27 mouse cellular contexts compared by ENCODE assay signal in genomic region chr5:137977291-137977690, GRCm38 (mm10). TPM values are rescaled to one million over a fixed set of nuclear protein-coding genes. Genes with fewer than 3 reads are reported as not detected.
DNase-seq lines count a peak whose midpoint lies in the region; ATAC-seq and TF ChIP-seq lines count a peak whose summit lies in the region.
"Had no signal": no experiment of that assay in that cellular context is flagged by ENCODE, and none has a peak within 500 bp of the region (broad histone marks: within the 10 kb centered on the region; RNA-seq: fewer than 3 reads in every experiment).

No protein-coding gene starts in this region.

- no peaks in the 10 kb centered on the region for H3K4me1 ChIP-seq in kidney, embryonic 16.5 days (ENCODE audit: insufficient read depth, low read length)
- no peaks in the 10 kb centered on the region for H3K4me1 ChIP-seq in kidney, embryonic 15.5 days
- 0 out of 2 replicates have a peak, but pooled peaks cover 3% of the 10 kb centered on the region for H3K4me1 ChIP-seq in liver, postnatal 0 days (ENCODE audit: insufficient read depth)
- H3K4me1 ChIP-seq: embryonic facial prominence, embryonic 12.5 days; embryonic facial prominence, embryonic 15.5 days; hindbrain, embryonic 12.5 days; hindbrain, embryonic 15.5 days had no signal

- ATAC-seq in kidney, embryonic 16.5 days (ENCODE audit: low FRiP score, low TSS enrichment), result no peak
- no peak for ATAC-seq in kidney, embryonic 15.5 days (replicated peaks; ENCODE audit: low FRiP score)
- no peak for ATAC-seq in liver, postnatal 0 days
- ATAC-seq: forebrain, embryonic 14.5 days; forebrain, postnatal 0 days had no signal

- peak; percentile 6 for DNase-seq in kidney, adult 18-20 months
- DNase-seq in kidney, adult 9 months, result peak; percentile 39
- DNase-seq in liver, postnatal 0 days, result no peak
- DNase-seq in liver, result no peak
- DNase-seq: adrenal gland, adult 2 months; adrenal gland, postnatal 14 days; B cell, adult 2 months; cerebellum, adult 11 months; cerebellum, adult 2 months; cerebellum, adult 9-11 months; cerebellum, postnatal 25 days; forebrain, postnatal 0 days; gastrocnemius, adult 2 months; gastrocnemius, postnatal 14 days; heart, adult 11 months had no signal

- no peak overlapping the region for H3K9ac ChIP-seq in kidney, embryonic 16.5 days (replicated peaks; ENCODE audit: low read length)
- no peak overlapping the region for H3K9ac ChIP-seq in kidney, embryonic 15.5 days
- H3K9ac ChIP-seq in liver, postnatal 0 days (replicated peaks), result no peak overlapping the region
- H3K9ac ChIP-seq: embryonic facial prominence, embryonic 12.5 days; embryonic facial prominence, embryonic 15.5 days; forebrain, postnatal 0 days; hindbrain, embryonic 12.5 days; hindbrain, embryonic 15.5 days had no signal

- WGBS in kidney, embryonic 16.5 days, result 44% methylated on average over 1 of the region's 1 CpGs
- 20% methylated on average over 1 of the region's 1 CpGs for WGBS in kidney, embryonic 15.5 days
- WGBS in liver, postnatal 0 days (ENCODE audit: insufficient replicate concordance), result 32% methylated on average over 1 of the region's 1 CpGs

- no peaks in the 10 kb centered on the region for H3K36me3 ChIP-seq in kidney, embryonic 16.5 days (ENCODE audit: insufficient read depth, low read length)
- H3K36me3 ChIP-seq in kidney, embryonic 15.5 days, result no peaks in the 10 kb centered on the region
- H3K36me3 ChIP-seq in liver, postnatal 0 days (replicated peaks; ENCODE audit: insufficient read depth, low read length), result no peaks in the 10 kb centered on the region
- H3K36me3 ChIP-seq: embryonic facial prominence, embryonic 12.5 days; embryonic facial prominence, embryonic 15.5 days; hindbrain, embryonic 12.5 days; hindbrain, embryonic 15.5 days had no signal

- H3K4me2 ChIP-seq in kidney, embryonic 16.5 days (replicated peaks; ENCODE audit: low read depth, low read length), result no peak overlapping the region
- H3K4me2 ChIP-seq in kidney, embryonic 15.5 days, result no peak overlapping the region
- no peak overlapping the region for H3K4me2 ChIP-seq in liver, postnatal 0 days (ENCODE audit: low read depth, low read length)
- H3K4me2 ChIP-seq: embryonic facial prominence, embryonic 12.5 days; embryonic facial prominence, embryonic 15.5 days; heart, embryonic 11.5 days; hindbrain, embryonic 12.5 days; hindbrain, embryonic 15.5 days had no signal

- H3K27ac ChIP-seq in kidney, embryonic 16.5 days (ENCODE audit: low read length), result no peak overlapping the region
- no peak overlapping the region for H3K27ac ChIP-seq in kidney, embryonic 15.5 days
- peak overlapping the region; percentile 68 for H3K27ac ChIP-seq in liver, postnatal 0 days (ENCODE audit: low read depth)
- H3K27ac ChIP-seq: embryonic facial prominence, embryonic 12.5 days; embryonic facial prominence, embryonic 15.5 days; gastrocnemius, adult 2 months; hindbrain, embryonic 12.5 days; hindbrain, embryonic 15.5 days had no signal

- no peaks in the 10 kb centered on the region for H3K9me3 ChIP-seq in kidney, embryonic 16.5 days (ENCODE audit: low read length)
- no peaks in the 10 kb centered on the region for H3K9me3 ChIP-seq in kidney, embryonic 15.5 days (replicated peaks)
- H3K9me3 ChIP-seq in liver, postnatal 0 days (ENCODE audit: low read length), result no peaks in the 10 kb centered on the region
- H3K9me3 ChIP-seq: embryonic facial prominence, embryonic 12.5 days; embryonic facial prominence, embryonic 15.5 days; hindbrain, embryonic 12.5 days; hindbrain, embryonic 15.5 days had no signal

- no peak for TF ChIP-seq EP300 in liver, postnatal 0 days (IDR thresholded peaks at IDR 0.05; ENCODE audit: low read depth)

- no peak for TF ChIP-seq CTCF in liver, postnatal 0 days (IDR thresholded peaks at IDR 0.05; ENCODE audit: low read depth)

- H3K27me3 ChIP-seq in kidney, embryonic 16.5 days (ENCODE audit: insufficient read depth, low read length), result no peaks in the 10 kb centered on the region; the same call in 1 of the 2 replicates
- H3K27me3 ChIP-seq in kidney, embryonic 15.5 days, result 0 out of 2 replicates have a peak, but pooled peaks cover 4% of the 10 kb centered on the region
- no peaks in the 10 kb centered on the region for H3K27me3 ChIP-seq in liver, postnatal 0 days (ENCODE audit: insufficient read depth, low read length)
- H3K27me3 ChIP-seq: embryonic facial prominence, embryonic 12.5 days; embryonic facial prominence, embryonic 15.5 days; hindbrain, embryonic 12.5 days; hindbrain, embryonic 15.5 days had no signal

- H3K4me3 ChIP-seq in kidney, embryonic 16.5 days (ENCODE audit: low read length), result no peak overlapping the region
- H3K4me3 ChIP-seq in kidney, embryonic 15.5 days (replicated peaks), result no peak overlapping the region
- no peak overlapping the region for H3K4me3 ChIP-seq in liver, postnatal 0 days (ENCODE audit: low read depth, low read length)
- H3K4me3 ChIP-seq: embryonic facial prominence, embryonic 12.5 days; embryonic facial prominence, embryonic 15.5 days; gastrocnemius, adult 2 months; hindbrain, embryonic 12.5 days; hindbrain, embryonic 15.5 days had no signal

RNA-seq across cellular contexts. Expression of gene Azgp1, which starts 4.0 kb away (rescaled TPM):
- not detected in 2 replicates for polyA plus RNA-seq in kidney, embryonic 16.5 days (2015; fragmentation: Nextera tagmentation; extraction: Ambion mirVana)
- polyA plus RNA-seq in kidney, embryonic 15.5 days (2015; fragmentation: Nextera tagmentation; extraction: Ambion mirVana), result not detected in 2 replicates
- polyA plus RNA-seq in liver, postnatal 0 days (2015; fragmentation: Nextera tagmentation; extraction: Ambion mirVana), result 745 and 764 TPM in 2 replicates
- polyA plus RNA-seq: embryonic facial prominence, embryonic 12.5 days; forebrain, embryonic 11.5 days; forebrain, embryonic 14.5 days; forebrain, postnatal 0 days; heart, embryonic 11.5 days; heart, embryonic 14.5 days; hindbrain, embryonic 12.5 days; hindbrain, embryonic 15.5 days had no signal

RNA-seq across cellular contexts. Expression of gene Gjc3, which starts 14.4 kb away (rescaled TPM):
- 0.04 TPM in 1 of 2 replicates, not detected in the other for polyA plus RNA-seq in kidney, embryonic 16.5 days (2015; fragmentation: Nextera tagmentation; extraction: Ambion mirVana)
- polyA plus RNA-seq in kidney, embryonic 15.5 days (2015; fragmentation: Nextera tagmentation; extraction: Ambion mirVana), result 0.05 TPM in 1 of 2 replicates, not detected in the other
- 0.22 and 0.26 TPM in 2 replicates for polyA plus RNA-seq in liver, postnatal 0 days (2015; fragmentation: Nextera tagmentation; extraction: Ambion mirVana)
- polyA plus RNA-seq: forebrain, embryonic 11.5 days; heart, embryonic 11.5 days had no signal

RNA-seq across cellular contexts. Expression of gene Smok3a, which starts 43.8 kb away (rescaled TPM):
- not detected in 2 replicates for polyA plus RNA-seq in kidney, embryonic 16.5 days (2015; fragmentation: Nextera tagmentation; extraction: Ambion mirVana)
- not detected in 2 replicates for polyA plus RNA-seq in kidney, embryonic 15.5 days (2015; fragmentation: Nextera tagmentation; extraction: Ambion mirVana)
- not detected in 2 replicates for polyA plus RNA-seq in liver, postnatal 0 days (2015; fragmentation: Nextera tagmentation; extraction: Ambion mirVana)
- polyA plus RNA-seq: adrenal gland, adult 2 months; cerebellum, adult 2 months; embryonic facial prominence, embryonic 12.5 days; embryonic facial prominence, embryonic 15.5 days; forebrain, embryonic 11.5 days; forebrain, embryonic 14.5 days; forebrain, postnatal 0 days; frontal cortex, adult 2 months; heart, embryonic 11.5 days; heart, embryonic 14.5 days; heart, postnatal 0 days; hindbrain, embryonic 12.5 days; hindbrain, embryonic 15.5 days had no signal

RNA-seq across cellular contexts. Expression of gene Smok3b, which starts 43.9 kb away (rescaled TPM):
- not detected in 2 replicates for polyA plus RNA-seq in kidney, embryonic 16.5 days (2015; fragmentation: Nextera tagmentation; extraction: Ambion mirVana)
- not detected in 2 replicates for polyA plus RNA-seq in kidney, embryonic 15.5 days (2015; fragmentation: Nextera tagmentation; extraction: Ambion mirVana)
- not detected in 2 replicates for polyA plus RNA-seq in liver, postnatal 0 days (2015; fragmentation: Nextera tagmentation; extraction: Ambion mirVana)
- polyA plus RNA-seq: adrenal gland, adult 2 months; cerebellum, adult 2 months; embryonic facial prominence, embryonic 12.5 days; embryonic facial prominence, embryonic 15.5 days; forebrain, embryonic 11.5 days; forebrain, embryonic 14.5 days; forebrain, postnatal 0 days; frontal cortex, adult 2 months; heart, embryonic 11.5 days; heart, embryonic 14.5 days; heart, postnatal 0 days; hindbrain, embryonic 12.5 days; hindbrain, embryonic 15.5 days had no signal

RNA-seq across cellular contexts. Expression of gene Cyp3a13, which starts 55.9 kb away (rescaled TPM):
- 0.09 TPM in 1 of 2 replicates, not detected in the other for polyA plus RNA-seq in kidney, embryonic 16.5 days (2015; fragmentation: Nextera tagmentation; extraction: Ambion mirVana)
- 0.06 and 0.10 TPM in 2 replicates for polyA plus RNA-seq in kidney, embryonic 15.5 days (2015; fragmentation: Nextera tagmentation; extraction: Ambion mirVana)
- polyA plus RNA-seq in liver, postnatal 0 days (2015; fragmentation: Nextera tagmentation; extraction: Ambion mirVana), result 81.3 and 89.1 TPM in 2 replicates
- polyA plus RNA-seq: adrenal gland, adult 2 months; embryonic facial prominence, embryonic 12.5 days; forebrain, embryonic 11.5 days; forebrain, embryonic 14.5 days; forebrain, postnatal 0 days; heart, embryonic 14.5 days; hindbrain, embryonic 12.5 days; hindbrain, embryonic 15.5 days had no signal

Comparison
In these comparisons a context has a peak if more than half of its experiments do, and no peak if none do; other contexts are left out.
1. DNase-seq: peak in kidney, adult 18-20 months (single experiment) and kidney, adult 9 months (single experiment); none in liver, postnatal 0 days (single experiment) and liver (single experiment).
2. RNA of gene Azgp1, which starts 4.0 kb away (polyA plus RNA-seq): 745 to 764 TPM in liver, postnatal 0 days; not detected in kidney, embryonic 16.5 days and not detected in kidney, embryonic 15.5 days; every median in the first group is over 100 times any median in the second.